Mouse (Mus musculus) kidney, adult 11 months (tissue): ENCODE data around the gene Vmn1r19.
"Not testable (repeated sequence)": the region's sequence is repeated elsewhere in the genome, so short reads cannot be mapped to it uniquely, and the experiment has no call there.

Experiments used
- DNase-seq: peaks from one replicate; pipeline ENCODE4 v3.0.0; 2022

Vmn1r19 gene

DNA sequence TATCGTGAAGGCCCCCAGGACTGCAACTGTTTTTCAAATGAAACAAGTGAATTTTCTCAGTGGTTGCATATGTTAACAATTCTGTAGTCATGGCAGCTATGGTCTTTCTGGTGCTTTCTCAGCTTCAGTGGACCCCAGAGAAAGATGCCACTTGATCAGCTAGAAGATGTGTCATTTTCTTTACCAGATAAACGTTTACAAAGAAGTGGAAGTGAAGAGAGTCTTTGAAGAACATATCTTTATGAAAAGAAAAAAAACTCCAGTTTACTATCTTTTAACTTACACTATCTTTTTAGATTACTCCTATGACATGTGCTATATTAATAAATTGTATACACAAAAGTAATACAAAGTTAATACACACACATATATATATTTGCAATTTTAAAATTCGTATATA, at the start of gene Vmn1r19:
Gene Vmn1r19 (plus strand): TSS at position 301 of the 400 bp plus-strand sequence.
- DNase-seq, result not testable (repeated sequence)

DNA sequence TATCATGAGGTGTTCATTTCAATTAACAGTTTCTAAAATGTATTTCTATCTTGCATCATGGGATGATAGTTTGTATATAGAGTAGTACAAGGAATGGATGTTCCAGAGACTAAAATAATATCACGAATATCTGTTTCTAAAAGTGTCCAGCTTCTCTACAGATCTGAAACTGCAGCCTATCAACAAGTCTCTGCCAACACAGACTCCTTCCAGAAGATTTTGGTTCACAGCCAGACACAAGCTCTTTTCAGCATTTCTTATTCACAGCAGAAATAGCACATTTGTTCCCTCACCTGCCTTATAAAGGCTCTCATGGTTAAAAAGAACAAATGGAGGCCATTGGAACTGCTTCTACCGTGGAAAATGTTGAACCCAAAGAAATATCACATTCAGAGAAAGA, 46.7 kb upstream of the Vmn1r19 start:
- DNase-seq, result no peak

GRCm38 (mm10) chr6:57363627-57364026, 40.0 kb upstream of the Vmn1r19 start, which contains the start of gene Vmn1r17:
Gene Vmn1r17, minus strand, starts transcription at chr6:57363727.
- DNase-seq, result no peak

DNA sequence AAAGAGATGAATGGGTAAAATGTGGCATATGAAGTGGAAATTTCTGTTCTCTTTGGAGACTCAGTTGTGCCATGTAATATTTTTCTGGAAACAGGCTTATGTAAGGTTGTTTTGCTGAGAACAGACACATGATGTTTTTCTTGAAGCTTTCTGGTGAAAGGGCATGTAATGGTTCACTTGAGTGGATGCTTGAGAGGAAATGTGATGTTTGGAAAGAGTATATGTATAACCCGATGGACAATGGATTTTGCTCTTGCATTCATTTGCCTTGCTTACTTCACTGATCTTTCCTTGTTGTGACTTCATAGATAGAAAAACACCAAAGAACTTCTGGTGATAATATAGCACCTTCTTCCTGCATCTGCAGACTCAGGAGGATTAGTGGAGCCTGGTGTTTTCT, 37.7 kb upstream of the Vmn1r19 start:
- DNase-seq, result not testable (repeated sequence)

- no peak for DNase-seq
Observed at GRCm38 (mm10) chr6:57367496-57367895, 36.1 kb upstream of the Vmn1r19 start.

- no peak for DNase-seq
Observed at GRCm38 (mm10) chr6:57395683-57396082, 7.9 kb upstream of the Vmn1r19 start, which contains the start of gene Vmn1r18. Gene Vmn1r18, minus strand, starts transcription at chr6:57395783.

- DNase-seq, result no peak
Observed at GRCm38 (mm10) chr6:57428630-57429029, 25.1 kb downstream of the Vmn1r19 start, which contains the start of gene Vmn1r20. Gene Vmn1r20, plus strand, starts transcription at chr6:57428930.

DNA sequence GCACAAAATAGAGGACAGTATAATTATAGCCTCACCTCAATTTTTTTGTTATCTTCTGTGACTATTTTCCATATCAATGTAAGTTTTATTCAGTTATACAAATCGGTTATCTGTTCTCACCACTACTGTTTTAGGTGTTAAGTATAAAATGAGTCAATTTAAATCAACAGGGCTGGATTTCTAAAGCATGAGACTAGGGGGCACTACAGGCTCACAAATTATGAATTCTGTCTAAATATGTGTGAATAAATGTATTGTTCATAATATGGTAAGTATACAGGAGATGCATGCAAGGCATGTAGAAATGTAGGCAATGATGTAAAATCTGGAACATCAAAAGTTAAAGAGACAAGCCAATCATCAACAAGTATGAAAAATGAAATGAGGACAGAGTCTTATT, 27.6 kb downstream of the Vmn1r19 start:
- DNase-seq, result no peak
